Mouse (Mus musculus) forebrain, embryonic 13.5 days (tissue): ENCODE measurements at regions not wholly inside any gene's neighbourhood (a gene's known extent, or its start where the extent isn't known, plus 50 kb on each side); places are given as distances from the start of the nearest gene placed in this dataset.

Experiments
- ATAC-seq: fragments of 200-750 bp; cut with Nextera tagmentation; 2 replicates; pipeline ENCODE4 v1.8.0; 2017
- H3K27ac ChIP-seq: fragments of 300-500 bp; sonication (generic); 2 replicates; pipeline ENCODE4 v1.5.1; 2015; ENCODE audit warnings: inconsistent platforms, mild to moderate bottlenecking, moderate library complexity
- H3K27me3 ChIP-seq: fragments of 300-500 bp; sonication (generic); 2 replicates; pipeline ENCODE4 v1.6.1; 2015; ENCODE audit warnings: mild to moderate bottlenecking, inconsistent platforms
- H3K36me3 ChIP-seq: fragments of 300-500 bp; sonication (generic); 2 replicates; pipeline ENCODE4 v1.6.1; 2015; ENCODE audit warnings: mild to moderate bottlenecking, inconsistent platforms; ENCODE audit not compliant: poor library complexity, severe bottlenecking
- H3K4me1 ChIP-seq: fragments of 300-500 bp; sonication (generic); 2 replicates; pipeline ENCODE4 v1.6.1; 2015; ENCODE audit warnings: inconsistent platforms
- H3K4me2 ChIP-seq: fragments of 300-500 bp; sonication (generic); 2 replicates; pipeline ENCODE4 v1.6.1; 2015; ENCODE audit warnings: inconsistent platforms, mild to moderate bottlenecking, moderate library complexity
- H3K4me3 ChIP-seq: fragments of 300-500 bp; sonication (generic); 2 replicates; pipeline ENCODE4 v1.5.1; 2015; ENCODE audit warnings: mild to moderate bottlenecking, inconsistent platforms
- H3K9ac ChIP-seq: fragments of 300-500 bp; sonication (generic); 2 replicates; pipeline ENCODE4 v1.6.1; 2015; ENCODE audit warnings: mild to moderate bottlenecking, inconsistent platforms
- H3K9me3 ChIP-seq: fragments of 300-500 bp; sonication (generic); replicated peaks from 2 replicates; pipeline ENCODE4 v1.6.1; 2016; ENCODE audit warnings: inconsistent platforms
- WGBS: fragments of 180-500 bp; shearing (Covaris S2); methylation state at CpG from one replicate; pipeline ENCODE4 v1.1.7; 2015; 5-methylcytosine and 5-hydroxymethylcytosine counted together

- Histone ChIP-seq H3K27ac (no peak overlapping the region), H3K27me3 (no peaks in the 10 kb centered on the region), H3K4me3 (no peak overlapping the region), H3K9ac (no peak overlapping the region), H3K4me1 (no peaks in the 10 kb centered on the region), H3K4me2 (no peak overlapping the region), H3K9me3 (no peaks in the 10 kb centered on the region), H3K36me3 (no peaks in the 10 kb centered on the region)
- ATAC-seq: no peak
- 92% methylated on average over 3 of the region's 3 CpGs for WGBS
These were observed 143.3 kb downstream of the BC067074 start for GRCm38 (mm10) chr13:113436288-113436687.

GRCm38 (mm10) chr13:113435117-113435516 lies 142.2 kb downstream of the BC067074 start:
- Histone ChIP-seq H3K4me2 (no peak overlapping the region), H3K4me3 (no peak overlapping the region), H3K4me1 (no peaks in the 10 kb centered on the region), H3K27ac (no peak overlapping the region), H3K9me3 (no peaks in the 10 kb centered on the region), H3K27me3 (no peaks in the 10 kb centered on the region), H3K9ac (no peak overlapping the region), H3K36me3 (no peaks in the 10 kb centered on the region)
- no peak for ATAC-seq
- 93% methylated on average over 4 of the region's 4 CpGs for WGBS

GRCm38 (mm10) chr13:113433456-113433855 lies 140.5 kb downstream of the BC067074 start:
- no peak overlapping the region for H3K4me3 ChIP-seq

GRCm38 (mm10) chr13:113429615-113430014 lies 136.7 kb downstream of the BC067074 start:
- H3K36me3 ChIP-seq: no peaks in the 10 kb centered on the region
- H3K4me1 ChIP-seq: no peaks in the 10 kb centered on the region
- H3K27ac ChIP-seq: no peak overlapping the region
- H3K4me2 ChIP-seq: no peak overlapping the region
- no peak for ATAC-seq
- WGBS: 44% methylated on average over 3 of the region's 3 CpGs
- H3K9ac ChIP-seq: no peak overlapping the region
- H3K9me3 ChIP-seq: no peaks in the 10 kb centered on the region
- H3K4me3 ChIP-seq: no peak overlapping the region
- H3K27me3 ChIP-seq: no peaks in the 10 kb centered on the region

More at GRCm38 (mm10) chr13:113433456-113433855, 140.5 kb downstream of the BC067074 start:
- Histone ChIP-seq H3K27me3 (no peaks in the 10 kb centered on the region), H3K9me3 (no peaks in the 10 kb centered on the region), H3K27ac (no peak overlapping the region), H3K36me3 (no peaks in the 10 kb centered on the region), H3K4me2 (no peak overlapping the region), H3K9ac (no peak overlapping the region), H3K4me1 (no peaks in the 10 kb centered on the region)
- WGBS: 88% methylated on average over 5 of the region's 5 CpGs
- ATAC-seq: no peak
